Mouse (Mus musculus): ENCODE data around the gene Atrnl1. TPM values are rescaled to one million over a fixed set of nuclear protein-coding genes. Genes with fewer than 3 reads are reported as not detected.

Gene Atrnl1
- polyA plus RNA-seq, 1 experiment from 2014 or later, result 4.5 TPM

- H3K4me3 ChIP-seq (ENCODE audit: low read depth, low read length), result no peak overlapping the region
- H3K27ac ChIP-seq (ENCODE audit: low read length), result no peak overlapping the region
- H3K27me3 ChIP-seq (replicated peaks; ENCODE audit: insufficient read depth, low read length), result no peaks in the 10 kb centered on the region
- DNase-seq (ENCODE audit: low spot score) (no peak), ATAC-seq (no peak)
- H3K9me3 ChIP-seq (ENCODE audit: low read length), result no peaks in the 10 kb centered on the region; the same call in 1 of the 2 replicates
- H3K9ac ChIP-seq (replicated peaks; ENCODE audit: low read depth), result no peak overlapping the region
- 39% methylated on average over 6 of the region's 6 CpGs for WGBS
- peaks cover 3% of the 10 kb centered on the region; the same call in 1 of the 2 replicates for H3K4me1 ChIP-seq (ENCODE audit: insufficient read depth, low read depth, low read length)
- no peaks in the 10 kb centered on the region for H3K36me3 ChIP-seq (ENCODE audit: insufficient read depth, low read length)
- no peak overlapping the region for H3K4me2 ChIP-seq (replicated peaks; ENCODE audit: low read depth, low read length)
- TF ChIP-seq EP300 (IDR thresholded peaks at IDR 0.05) (no peak), CTCF (IDR thresholded peaks at IDR 0.05) (no peak)
Observed at GRCm38 (mm10) chr19:58063541-58063940, 452.7 kb downstream of the Atrnl1 start.

- DNase-seq (ENCODE audit: low spot score), result no peak
- H3K4me2 ChIP-seq (replicated peaks; ENCODE audit: low read depth, low read length), result no peak overlapping the region
- peak; percentile 23; the same call in 1 of the 2 replicates for ATAC-seq
- H3K36me3 ChIP-seq (ENCODE audit: insufficient read depth, low read length), result no peaks in the 10 kb centered on the region
- H3K9ac ChIP-seq (replicated peaks; ENCODE audit: low read depth), result no peak overlapping the region
- H3K27ac ChIP-seq (ENCODE audit: low read length), result no peak overlapping the region
- 33% methylated on average over 16 of the region's 16 CpGs for WGBS
- TF ChIP-seq CTCF (IDR thresholded peaks at IDR 0.05), result no peak
- TF ChIP-seq EP300 (IDR thresholded peaks at IDR 0.05), result no peak
- no peaks in the 10 kb centered on the region for H3K27me3 ChIP-seq (replicated peaks; ENCODE audit: insufficient read depth, low read length)
- peaks cover 3% of the 10 kb centered on the region; the same call in 1 of the 2 replicates for H3K4me1 ChIP-seq (ENCODE audit: insufficient read depth, low read depth, low read length)
- no peaks in the 10 kb centered on the region; the same call in 1 of the 2 replicates for H3K9me3 ChIP-seq (ENCODE audit: low read length)
- H3K4me3 ChIP-seq (ENCODE audit: low read depth, low read length), result no peak overlapping the region
Observed at GRCm38 (mm10) chr19:58064116-58065000, 453.5 kb downstream of the Atrnl1 start.

GRCm38 (mm10) chr19:58065001-58065314 is 454.1 kb downstream of the Atrnl1 start:
- peak; percentile 34 for DNase-seq (ENCODE audit: low spot score)
- Histone ChIP-seq H3K9ac (replicated peaks; ENCODE audit: low read depth) (no peak overlapping the region), H3K27me3 (replicated peaks; ENCODE audit: insufficient read depth, low read length) (no peaks in the 10 kb centered on the region), H3K4me1 (ENCODE audit: insufficient read depth, low read depth, low read length) (0 out of 2 replicates have a peak, but pooled peaks cover 3% of the 10 kb centered on the region), H3K36me3 (ENCODE audit: insufficient read depth, low read length) (no peaks in the 10 kb centered on the region), H3K4me3 (ENCODE audit: low read depth, low read length) (no peak overlapping the region), H3K9me3 (ENCODE audit: low read length) (no peaks in the 10 kb centered on the region; the same call in 1 of the 2 replicates), H3K27ac (ENCODE audit: low read length) (no peak overlapping the region), H3K4me2 (replicated peaks; ENCODE audit: low read depth, low read length) (no peak overlapping the region)
- no peak for TF ChIP-seq EP300 (IDR thresholded peaks at IDR 0.05)
- no peak for TF ChIP-seq CTCF (IDR thresholded peaks at IDR 0.05)
- no peak for ATAC-seq
- WGBS, result 36% methylated on average over 5 of the region's 5 CpGs

GRCm38 (mm10) chr19:58065514-58065913 is 454.7 kb downstream of the Atrnl1 start:
- no peak overlapping the region for H3K4me3 ChIP-seq (ENCODE audit: low read depth, low read length)
- H3K36me3 ChIP-seq (ENCODE audit: insufficient read depth, low read length), result no peaks in the 10 kb centered on the region
- TF ChIP-seq CTCF (IDR thresholded peaks at IDR 0.05) (no peak), EP300 (IDR thresholded peaks at IDR 0.05) (no peak)
- 67% methylated on average over 2 of the region's 2 CpGs for WGBS
- H3K9ac ChIP-seq (replicated peaks; ENCODE audit: low read depth), result no peak overlapping the region
- no peak overlapping the region for H3K27ac ChIP-seq (ENCODE audit: low read length)
- no peaks in the 10 kb centered on the region; the same call in 1 of the 2 replicates for H3K9me3 ChIP-seq (ENCODE audit: low read length)
- DNase-seq (ENCODE audit: low spot score), result no peak
- H3K4me2 ChIP-seq (replicated peaks; ENCODE audit: low read depth, low read length), result no peak overlapping the region
- no peaks in the 10 kb centered on the region for H3K27me3 ChIP-seq (replicated peaks; ENCODE audit: insufficient read depth, low read length)
- no peak for ATAC-seq
- H3K4me1 ChIP-seq (ENCODE audit: insufficient read depth, low read depth, low read length), result 0 out of 2 replicates have a peak, but pooled peaks cover 3% of the 10 kb centered on the region

- Histone ChIP-seq H3K4me1 (ENCODE audit: insufficient read depth, low read depth, low read length) (0 out of 2 replicates have a peak, but pooled peaks cover 3% of the 10 kb centered on the region), H3K36me3 (ENCODE audit: insufficient read depth, low read length) (no peaks in the 10 kb centered on the region), H3K9me3 (ENCODE audit: low read length) (no peaks in the 10 kb centered on the region; the same call in 1 of the 2 replicates), H3K4me3 (ENCODE audit: low read depth, low read length) (no peak overlapping the region), H3K27me3 (replicated peaks; ENCODE audit: insufficient read depth, low read length) (no peaks in the 10 kb centered on the region), H3K27ac (ENCODE audit: low read length) (no peak overlapping the region), H3K4me2 (replicated peaks; ENCODE audit: low read depth, low read length) (no peak overlapping the region), H3K9ac (replicated peaks; ENCODE audit: low read depth) (no peak overlapping the region)
- ATAC-seq (no peak), DNase-seq (ENCODE audit: low spot score) (no peak)
- TF ChIP-seq EP300 (IDR thresholded peaks at IDR 0.05), result no peak
- TF ChIP-seq CTCF (IDR thresholded peaks at IDR 0.05), result no peak
- 37% methylated on average over 2 of the region's 2 CpGs for WGBS
Observed at GRCm38 (mm10) chr19:58068114-58068513, 457.3 kb downstream of the Atrnl1 start.

- DNase-seq (ENCODE audit: low spot score) (no peak), ATAC-seq (no peak)
- no peaks in the 10 kb centered on the region; the same call in 1 of the 2 replicates for H3K9me3 ChIP-seq (ENCODE audit: low read length)
- WGBS, result 78% methylated on average over 2 of the region's 2 CpGs
- no peaks in the 10 kb centered on the region for H3K27me3 ChIP-seq (replicated peaks; ENCODE audit: insufficient read depth, low read length)
- H3K4me3 ChIP-seq (ENCODE audit: low read depth, low read length), result no peak overlapping the region
- no peak overlapping the region for H3K27ac ChIP-seq (ENCODE audit: low read length)
- no peak overlapping the region for H3K4me2 ChIP-seq (replicated peaks; ENCODE audit: low read depth, low read length)
- H3K36me3 ChIP-seq (ENCODE audit: insufficient read depth, low read length), result no peaks in the 10 kb centered on the region
- TF ChIP-seq CTCF (IDR thresholded peaks at IDR 0.05) (no peak), EP300 (IDR thresholded peaks at IDR 0.05) (no peak)
- H3K9ac ChIP-seq (replicated peaks; ENCODE audit: low read depth), result no peak overlapping the region
- H3K4me1 ChIP-seq (ENCODE audit: insufficient read depth, low read depth, low read length), result 0 out of 2 replicates have a peak, but pooled peaks cover 3% of the 10 kb centered on the region
Observed at GRCm38 (mm10) chr19:58068958-58069357, 458.1 kb downstream of the Atrnl1 start.
